Mouse (Mus musculus) spleen, postnatal 14 days (tissue): ENCODE measurements around the gene Mta2.
A peak's percentile ranks its signal among the peaks of the same experiment; 100 is the strongest.

ENCODE experiments used
- DNase-seq, 2 experiments: peaks; one replicate each; pipeline ENCODE4 v3.0.0; 2021 to 2022; ENCODE audit warnings: low spot score in 2 of 2

Mta2 gene

GRCm38 (mm10) chr19:8929224-8930088 is 12.2 kb upstream of the Mta2 start, which contains the start of the genes Rom1 and Eml3:
Gene Rom1 (minus strand): TSS chr19:8929356.
Gene Eml3 (plus strand): TSS chr19:8929552.
- peak; percentile 77 to 82 for DNase-seq

- no peak for DNase-seq
Observed at GRCm38 (mm10) chr19:8930117-8930516, 11.6 kb upstream of the Mta2 start.

GRCm38 (mm10) chr19:8930771-8931170 is 10.9 kb upstream of the Mta2 start:
- DNase-seq, result no peak

GRCm38 (mm10) chr19:8936736-8937135 is 4.9 kb upstream of the Mta2 start:
- DNase-seq, result no peak

GRCm38 (mm10) chr19:8940526-8941133 is 1.0 kb upstream of the Mta2 start:
- no peak for DNase-seq

- DNase-seq, result no peak
Observed at GRCm38 (mm10) chr19:8941136-8941514, 550 bp upstream of the Mta2 start.

- DNase-seq, result peak in 1 of 2 experiments; percentile 43
Observed at GRCm38 (mm10) chr19:8942276-8942964, 745 bp downstream of the Mta2 start.

GRCm38 (mm10) chr19:8943047-8943446 is 1.4 kb downstream of the Mta2 start:
- DNase-seq, result no peak

GRCm38 (mm10) chr19:8944062-8944461 is 2.4 kb downstream of the Mta2 start:
- no peak for DNase-seq

- peak; percentile 37 to 55 for DNase-seq
Observed at GRCm38 (mm10) chr19:8944750-8945149, 3.1 kb downstream of the Mta2 start.

- DNase-seq, result no peak
Observed at GRCm38 (mm10) chr19:8945251-8945650, 3.6 kb downstream of the Mta2 start.

GRCm38 (mm10) chr19:8946929-8947328 is 5.3 kb downstream of the Mta2 start:
- no peak for DNase-seq

GRCm38 (mm10) chr19:8950190-8950589 is 8.5 kb downstream of the Mta2 start:
- no peak for DNase-seq

GRCm38 (mm10) chr19:8952241-8952640 is 10.6 kb downstream of the Mta2 start:
- no peak for DNase-seq

GRCm38 (mm10) chr19:8953135-8954039 is 11.7 kb downstream of the Mta2 start, which contains the start of gene Tut1:
Gene Tut1 (plus strand): TSS chr19:8953847.
- DNase-seq, result peak; percentile 72 to 85

GRCm38 (mm10) chr19:8954171-8954570 is 12.5 kb downstream of the Mta2 start:
- DNase-seq, result no peak

- DNase-seq, result no peak
Observed at GRCm38 (mm10) chr19:8962256-8962655, 20.6 kb downstream of the Mta2 start.

GRCm38 (mm10) chr19:8965075-8965474 is 23.4 kb downstream of the Mta2 start:
- DNase-seq, result no peak

GRCm38 (mm10) chr19:8965771-8966170 is 24.1 kb downstream of the Mta2 start:
- DNase-seq, result no peak

- DNase-seq, result no peak
Observed at GRCm38 (mm10) chr19:8966198-8966589, 24.5 kb downstream of the Mta2 start.
